Mouse (Mus musculus): Measurements from ENCODE around the gene Zcrb1.

DNA sequence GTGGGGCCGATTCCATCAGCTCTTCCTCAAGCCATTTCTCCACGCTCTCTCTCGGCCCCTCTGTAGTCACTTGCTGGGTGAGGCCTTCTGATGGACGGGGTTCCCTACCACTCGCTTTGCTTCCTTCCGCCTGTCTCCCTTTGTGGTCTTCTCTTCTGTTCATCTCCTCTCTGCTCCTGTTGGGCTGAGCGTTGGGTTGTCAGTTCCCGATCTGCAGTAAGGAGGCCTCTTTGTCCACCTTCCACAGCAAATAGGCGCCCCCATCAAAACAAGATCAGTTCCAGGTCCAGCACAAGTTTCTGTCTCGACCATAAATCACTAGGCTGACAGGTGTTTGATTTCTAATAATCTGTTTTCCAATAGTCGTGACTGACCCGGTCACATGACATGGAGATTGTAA is 37.9 kb upstream of the Zcrb1 start:
- TF ChIP-seq POLR2A (IDR thresholded peaks at IDR 0.05; ENCODE audit: low read depth, low read length): no peak
- TF ChIP-seq CTCF (IDR thresholded peaks at IDR 0.05; ENCODE audit: borderline replicate concordance, insufficient read depth, low read length): no peak

All from embryonic fibroblast, embryonic 13.5 days (primary cell).